Mouse (Mus musculus): ENCODE data around the gene Stra6.

DNA sequence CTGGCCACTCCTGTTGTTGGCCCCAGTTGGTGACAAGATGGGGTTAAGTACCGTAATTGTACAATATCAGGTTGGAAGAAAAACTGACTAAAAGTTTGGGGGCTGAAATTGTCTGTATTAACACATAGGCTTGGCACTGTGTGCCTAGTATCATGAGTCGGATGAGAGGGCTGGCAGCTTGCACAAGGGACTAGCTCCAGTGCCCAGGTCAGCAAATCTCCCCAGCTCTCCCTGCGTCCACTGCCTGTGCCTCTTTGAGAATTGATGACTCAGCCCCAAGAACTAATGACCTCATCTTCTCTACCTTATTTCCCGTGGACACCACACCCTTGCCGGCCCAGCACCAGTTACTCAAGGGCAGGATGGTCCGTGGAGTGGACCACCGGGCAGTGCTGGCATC is 13.7 kb upstream of the Stra6 start:
- TF ChIP-seq EP300 (IDR thresholded peaks at IDR 0.05; ENCODE audit: low read depth), result no peak
- no peak for TF ChIP-seq CTCF (IDR thresholded peaks at IDR 0.05; ENCODE audit: low read depth)

All from liver, embryonic 14.5 days (tissue).